Mouse (Mus musculus) neural tube, embryonic 11.5 days (tissue): ENCODE data around the gene Usp24. TPM values are rescaled to one million over a fixed set of nuclear protein-coding genes. Genes with fewer than 3 reads are reported as not detected.

Source experiments
- ATAC-seq: fragments of 200-750 bp; cut with Nextera tagmentation; 2 replicates; pipeline ENCODE4 v1.8.0; 2017; ENCODE audit warnings: moderate number of reproducible peaks, mild to moderate bottlenecking, moderate TSS enrichment, moderate library complexity; ENCODE audit not compliant: insufficient read depth, low FRiP score, low TSS enrichment
- DNase-seq: peaks from one replicate; pipeline ENCODE4 v3.0.0-alpha.2; 2015; ENCODE audit warnings: low spot score
- H3K27ac ChIP-seq: fragments of 300-500 bp; sonication (generic); 2 replicates; pipeline ENCODE4 v1.5.1; 2014; ENCODE audit warnings: low read depth, mild to moderate bottlenecking, low read length
- H3K27me3 ChIP-seq: fragments of 300-500 bp; sonication (generic); 2 replicates; pipeline ENCODE4 v1.6.1; 2014; ENCODE audit warnings: mild to moderate bottlenecking, low read length, mixed read lengths; ENCODE audit not compliant: control insufficient read depth, insufficient read depth
- H3K36me3 ChIP-seq: fragments of 300-500 bp; sonication (generic); 2 replicates; pipeline ENCODE4 v1.6.1; 2014; ENCODE audit warnings: mild to moderate bottlenecking, low read length, moderate library complexity, mixed read lengths; ENCODE audit not compliant: control insufficient read depth, insufficient read depth
- H3K4me1 ChIP-seq: fragments of 300-500 bp; sonication (generic); 2 replicates; pipeline ENCODE4 v1.6.1; 2014; ENCODE audit warnings: low read length, mixed read lengths; ENCODE audit not compliant: control insufficient read depth, insufficient read depth
- H3K4me2 ChIP-seq: fragments of 300-500 bp; sonication (generic); 2 replicates; pipeline ENCODE4 v1.6.1; 2014; ENCODE audit warnings: low read depth, mild to moderate bottlenecking, moderate library complexity
- H3K4me3 ChIP-seq: fragments of 300-500 bp; sonication (generic); 2 replicates; pipeline ENCODE4 v1.5.1; 2014; ENCODE audit warnings: low read depth, low read length
- H3K9ac ChIP-seq: fragments of 300-500 bp; sonication (generic); 2 replicates; pipeline ENCODE4 v1.6.1; 2014; ENCODE audit warnings: mild to moderate bottlenecking, low read length
- H3K9me3 ChIP-seq: fragments of 300-500 bp; sonication (generic); 2 replicates; pipeline ENCODE4 v1.6.1; 2016; ENCODE audit warnings: low read length; ENCODE audit not compliant: control insufficient read depth
- WGBS: fragments of 180-500 bp; shearing (Covaris S2); extraction: QIAGEN DNeasy Blood & Tissue Kit; methylation state at CpG from one replicate; pipeline ENCODE4 v1.1.7; 2014; 5-methylcytosine and 5-hydroxymethylcytosine counted together
- polyA plus RNA-seq: library from polyadenylated mRNA; unstranded; fragments of >200 nt; fragmentation: Nextera tagmentation; extraction: Ambion mirVana; gene quantifications from 2 replicates; pipeline ENCODE4 v1.2.1, GENCODE M21; 2014

The Usp24 gene
- 9.8 and 10.9 TPM in 2 replicates for polyA plus RNA-seq

DNA sequence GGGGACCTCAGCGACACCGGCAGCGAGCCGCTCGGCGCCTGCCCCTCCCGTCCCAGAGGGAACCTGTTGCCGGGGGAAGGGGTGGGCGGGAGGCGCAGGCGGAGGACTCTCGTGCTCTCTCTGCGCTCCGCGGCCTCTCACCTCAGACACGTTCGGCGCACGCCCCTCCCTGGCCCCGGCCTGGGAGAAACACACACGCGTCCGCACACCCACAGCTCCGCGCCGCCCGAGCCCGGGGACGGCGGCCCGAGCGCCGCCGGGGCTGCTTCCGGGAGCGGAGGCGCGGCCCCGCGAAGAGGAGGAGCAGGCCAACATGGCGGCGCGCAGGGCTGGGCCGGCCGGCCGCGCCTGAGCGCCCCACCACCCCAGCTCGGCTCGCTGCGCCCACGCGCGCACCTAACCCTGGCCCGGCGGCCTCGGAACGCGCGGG, at the start of gene Usp24:
TSS of gene Usp24 (plus strand) at position 293 of the 430 bp plus-strand sequence.
- H3K9me3 ChIP-seq, result no peaks in the 10 kb centered on the region
- peak; percentile 79 for DNase-seq
- H3K4me2 ChIP-seq, result peak within 1 kb of the TSS; percentile 81
- H3K4me1 ChIP-seq, result peaks cover 17% of the 10 kb centered on the region; the same call in 1 of the 2 replicates
- H3K27ac ChIP-seq, result peak within 1 kb of the TSS; percentile 90
- no peaks in the 10 kb centered on the region for H3K36me3 ChIP-seq
- H3K27me3 ChIP-seq, result no peaks in the 10 kb centered on the region
- 0% methylated on average over 20 of the region's 60 CpGs for WGBS
- H3K4me3 ChIP-seq, result peak within 1 kb of the TSS; percentile 80
- H3K9ac ChIP-seq, result peak within 1 kb of the TSS; percentile 98
- ATAC-seq, result peak; percentile 89

DNA sequence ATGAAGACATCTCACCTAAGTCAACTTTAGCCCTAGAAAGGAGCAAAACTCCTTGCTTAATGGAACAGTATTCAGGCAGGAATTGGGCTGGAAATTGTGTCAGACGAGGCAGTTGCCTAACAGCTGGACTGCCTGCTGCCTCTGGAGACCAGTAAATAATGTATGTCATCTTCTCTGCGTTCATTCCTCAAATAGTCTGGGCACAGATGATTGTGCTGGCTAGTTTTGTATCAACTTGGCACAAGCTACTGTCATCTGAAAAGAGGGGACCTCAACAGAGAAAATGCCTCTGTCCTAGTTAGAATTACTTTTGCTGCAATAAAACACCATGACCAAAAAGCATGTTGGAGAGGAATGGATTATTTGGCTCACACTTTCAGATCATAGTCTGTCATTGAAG, 39.1 kb upstream of the Usp24 start:
- no peak overlapping the region for H3K4me2 ChIP-seq
- 58% methylated on average over 2 of the region's 2 CpGs for WGBS
- H3K27ac ChIP-seq, result no peak overlapping the region
- H3K4me1 ChIP-seq, result no peaks in the 10 kb centered on the region
- ATAC-seq (no peak), DNase-seq (no peak)
- H3K27me3 ChIP-seq, result no peaks in the 10 kb centered on the region
- H3K9ac ChIP-seq, result no peak overlapping the region
- H3K36me3 ChIP-seq, result no peaks in the 10 kb centered on the region
- H3K4me3 ChIP-seq, result no peak overlapping the region
- no peaks in the 10 kb centered on the region for H3K9me3 ChIP-seq

DNA sequence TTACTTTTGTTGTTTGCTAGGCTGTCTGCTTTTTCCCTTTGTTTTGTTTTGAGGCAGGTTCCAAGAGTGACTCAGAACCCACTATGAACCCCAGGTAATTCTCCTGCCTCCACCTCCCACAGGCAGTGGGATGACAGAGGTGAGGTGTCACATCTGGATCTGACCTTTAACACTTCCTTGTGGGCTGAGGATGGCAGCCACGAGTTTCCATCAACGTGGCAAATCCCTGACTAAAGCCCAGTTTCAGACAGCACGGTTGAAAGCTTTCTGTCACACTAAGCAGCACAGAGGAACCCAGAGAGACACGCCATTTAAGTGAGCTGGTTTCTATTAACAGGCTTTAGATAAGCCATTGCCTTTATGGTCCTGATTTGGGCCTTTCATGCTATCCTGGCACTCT, 36.8 kb upstream of the Usp24 start:
- Histone ChIP-seq H3K4me1 (no peaks in the 10 kb centered on the region), H3K27ac (no peak overlapping the region), H3K9ac (no peak overlapping the region), H3K9me3 (no peaks in the 10 kb centered on the region), H3K27me3 (no peaks in the 10 kb centered on the region), H3K4me3 (no peak overlapping the region), H3K4me2 (no peak overlapping the region), H3K36me3 (no peaks in the 10 kb centered on the region)
- ATAC-seq, result no peak
- 57% methylated on average over 4 of the region's 4 CpGs for WGBS
- no peak for DNase-seq

DNA sequence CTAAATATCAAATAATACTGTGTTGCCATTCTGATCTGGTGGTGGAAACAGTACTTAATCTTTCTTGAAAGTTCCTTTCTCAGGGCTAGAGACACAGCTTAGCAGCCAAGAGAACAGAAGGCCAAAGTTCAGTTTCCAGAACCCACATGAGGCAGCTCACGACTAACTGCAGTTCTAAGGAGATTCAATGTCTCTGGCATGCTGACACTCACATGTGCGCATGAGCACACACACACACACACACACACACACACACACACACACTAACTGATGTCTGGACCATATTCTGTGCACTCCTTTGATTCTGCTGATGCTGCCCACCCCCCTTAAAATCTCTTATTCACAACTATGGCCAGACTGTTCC, 34.9 kb upstream of the Usp24 start:
- no peak overlapping the region for H3K27ac ChIP-seq
- no peak overlapping the region for H3K4me2 ChIP-seq
- H3K9ac ChIP-seq, result no peak overlapping the region
- no peak for ATAC-seq
- H3K36me3 ChIP-seq, result no peaks in the 10 kb centered on the region
- WGBS, result 76% methylated on average over 2 of the region's 2 CpGs
- no peaks in the 10 kb centered on the region for H3K27me3 ChIP-seq
- no peaks in the 10 kb centered on the region for H3K4me1 ChIP-seq
- no peak overlapping the region for H3K4me3 ChIP-seq
- no peak for DNase-seq
- H3K9me3 ChIP-seq, result no peaks in the 10 kb centered on the region

DNA sequence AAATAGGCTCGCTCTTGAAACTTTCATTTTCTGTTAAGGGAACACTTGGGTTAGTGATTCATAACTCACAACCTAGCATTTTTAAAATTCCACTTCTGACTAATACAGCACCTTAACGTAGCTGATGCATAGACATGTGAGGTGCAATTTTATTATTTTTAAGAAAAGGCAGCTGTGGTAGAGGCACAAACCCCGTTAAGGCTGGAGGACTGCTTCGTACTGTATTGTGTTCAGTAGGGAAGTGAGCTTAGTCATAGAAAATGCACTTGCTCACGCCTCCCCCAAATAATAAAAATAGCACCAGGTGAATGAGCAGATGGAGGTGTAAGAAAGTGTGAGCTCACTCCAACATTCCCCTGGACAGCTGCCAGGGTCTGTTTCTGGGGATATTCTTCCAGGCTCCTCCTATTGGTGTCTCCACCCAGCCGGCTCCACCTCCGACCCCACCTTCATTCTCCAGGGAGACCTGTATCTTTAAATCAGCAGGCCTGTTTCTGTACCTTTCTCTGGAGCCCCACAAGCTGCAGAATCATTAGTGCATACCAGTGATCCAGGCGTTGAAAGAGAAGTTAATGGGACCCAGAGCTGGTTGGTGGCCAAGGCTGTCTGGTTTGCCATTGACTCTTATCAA, 34.4 kb upstream of the Usp24 start:
- H3K36me3 ChIP-seq, result no peaks in the 10 kb centered on the region
- H3K9ac ChIP-seq, result no peak overlapping the region
- no peak overlapping the region for H3K4me3 ChIP-seq
- H3K27me3 ChIP-seq, result no peaks in the 10 kb centered on the region
- no peak overlapping the region for H3K27ac ChIP-seq
- no peak for DNase-seq
- no peak overlapping the region for H3K4me2 ChIP-seq
- WGBS, result 68% methylated on average over 8 of the region's 8 CpGs
- no peak for ATAC-seq
- no peaks in the 10 kb centered on the region for H3K4me1 ChIP-seq
- no peaks in the 10 kb centered on the region for H3K9me3 ChIP-seq

DNA sequence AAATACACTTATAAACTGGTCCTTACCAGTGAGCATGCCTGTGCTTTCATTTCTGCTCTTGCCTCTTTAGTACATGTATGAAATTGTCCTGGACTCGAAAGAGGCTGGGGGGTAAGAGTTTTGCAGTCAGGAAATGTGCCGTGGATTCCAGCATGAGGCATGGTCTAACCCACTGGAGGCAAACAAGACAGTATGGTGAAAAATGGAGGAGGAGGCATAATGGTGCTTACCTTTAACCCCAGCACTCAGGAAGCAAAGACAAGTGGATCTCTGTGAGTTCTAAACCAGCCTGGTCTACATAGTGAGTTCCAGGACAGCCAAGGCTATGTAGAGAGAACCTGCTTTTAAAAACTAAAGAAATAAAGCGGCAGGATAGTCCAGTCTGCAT, 33.9 kb upstream of the Usp24 start:
- Histone ChIP-seq H3K27ac (no peak overlapping the region), H3K9ac (no peak overlapping the region), H3K27me3 (no peaks in the 10 kb centered on the region), H3K4me3 (no peak overlapping the region), H3K9me3 (no peaks in the 10 kb centered on the region), H3K36me3 (no peaks in the 10 kb centered on the region), H3K4me1 (no peaks in the 10 kb centered on the region), H3K4me2 (no peak overlapping the region)
- ATAC-seq, result no peak
- no peak for DNase-seq
- WGBS, result 87% methylated on average over 3 of the region's 3 CpGs

DNA sequence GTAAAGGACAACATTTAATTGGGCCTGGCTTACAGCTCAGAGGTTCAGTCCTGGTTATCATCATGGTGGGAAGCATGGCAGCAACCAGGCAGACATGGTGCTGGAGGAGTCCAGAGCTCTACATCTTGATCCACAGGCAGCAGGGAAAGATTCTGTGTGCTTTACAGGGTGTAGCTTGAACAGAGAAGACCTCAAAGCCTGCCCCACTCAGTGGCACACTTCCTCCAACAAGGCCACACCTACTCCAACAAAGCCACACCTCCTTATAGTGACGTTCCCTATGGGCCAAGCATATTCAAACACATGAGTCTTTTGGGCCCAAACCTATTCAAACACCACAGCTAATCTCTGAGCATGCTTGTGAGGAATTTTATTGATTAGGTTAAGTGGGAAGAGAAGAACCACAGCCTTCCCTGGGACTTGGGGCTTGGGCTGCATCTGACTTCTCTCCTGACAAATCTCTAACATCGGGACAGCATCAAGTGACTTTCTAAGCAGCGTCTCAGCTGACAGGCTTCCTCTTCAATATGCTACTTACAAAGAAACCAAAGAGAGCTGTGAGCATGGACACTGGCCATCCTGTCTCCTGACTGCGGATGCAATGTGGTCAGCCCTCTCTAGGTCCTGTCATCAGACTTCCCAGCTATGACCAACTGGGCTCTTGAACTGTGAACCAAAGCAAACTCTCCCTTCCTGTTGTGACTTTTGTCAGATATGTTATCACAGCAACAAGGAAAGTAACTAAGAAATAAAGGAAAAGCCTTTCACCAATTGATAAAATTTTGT, 28.9 kb upstream of the Usp24 start:
- H3K36me3 ChIP-seq, result no peaks in the 10 kb centered on the region
- H3K4me3 ChIP-seq, result no peak overlapping the region
- no peaks in the 10 kb centered on the region for H3K9me3 ChIP-seq
- WGBS, result 86% methylated on average over 4 of the region's 4 CpGs
- ATAC-seq (no peak), DNase-seq (no peak)
- H3K27me3 ChIP-seq, result no peaks in the 10 kb centered on the region
- H3K4me1 ChIP-seq, result no peaks in the 10 kb centered on the region
- no peak overlapping the region for H3K9ac ChIP-seq
- H3K27ac ChIP-seq, result no peak overlapping the region
- H3K4me2 ChIP-seq, result no peak overlapping the region

DNA sequence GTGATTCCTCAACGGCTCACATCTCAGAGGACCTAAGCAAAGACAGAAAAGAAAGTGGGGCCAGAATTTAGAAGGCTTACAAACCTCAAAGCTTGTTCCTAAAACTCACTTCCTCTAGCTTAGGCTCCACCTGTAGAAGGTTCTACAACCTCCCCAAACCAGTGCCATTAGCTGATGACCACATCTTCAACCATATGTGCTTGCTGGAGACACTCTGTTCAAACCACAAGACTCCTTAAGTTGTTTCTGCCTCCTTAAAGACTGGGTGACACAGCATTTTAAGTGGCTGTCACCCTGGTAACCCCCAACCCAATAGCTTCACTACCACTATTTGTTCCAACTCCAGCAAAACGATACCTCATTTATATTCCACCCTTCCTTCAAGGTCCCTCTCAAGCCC, 25.8 kb upstream of the Usp24 start:
- DNase-seq, result no peak
- 84% methylated on average over 2 of the region's 2 CpGs for WGBS
- H3K36me3 ChIP-seq, result no peaks in the 10 kb centered on the region
- no peak for ATAC-seq
- no peaks in the 10 kb centered on the region for H3K27me3 ChIP-seq
- no peaks in the 10 kb centered on the region for H3K4me1 ChIP-seq
- no peak overlapping the region for H3K9ac ChIP-seq
- H3K4me3 ChIP-seq, result no peak overlapping the region
- no peak overlapping the region for H3K27ac ChIP-seq
- H3K9me3 ChIP-seq, result no peaks in the 10 kb centered on the region
- H3K4me2 ChIP-seq, result no peak overlapping the region

DNA sequence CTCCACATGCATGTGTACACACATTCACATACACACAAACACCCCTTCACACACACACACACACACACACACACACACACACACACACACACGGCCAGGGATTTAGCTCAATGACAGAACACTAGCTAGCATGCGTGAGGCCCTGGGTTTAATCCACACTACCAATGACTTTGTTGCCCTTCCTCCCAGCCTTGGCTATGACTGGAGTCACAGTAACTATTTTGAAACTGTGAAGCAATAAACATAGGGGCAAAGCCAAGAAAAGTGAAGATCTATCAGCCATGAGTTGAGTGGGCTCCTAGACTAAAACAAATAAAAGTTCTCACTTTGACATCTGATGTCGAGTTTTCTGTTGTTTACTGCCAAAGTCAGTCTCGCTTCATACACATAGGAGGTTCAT, 23.2 kb upstream of the Usp24 start:
- Histone ChIP-seq H3K27ac (no peak overlapping the region), H3K27me3 (no peaks in the 10 kb centered on the region), H3K9me3 (no peaks in the 10 kb centered on the region), H3K4me3 (no peak overlapping the region), H3K4me2 (no peak overlapping the region), H3K36me3 (no peaks in the 10 kb centered on the region), H3K4me1 (no peaks in the 10 kb centered on the region), H3K9ac (no peak overlapping the region)
- no peak for DNase-seq
- no peak for ATAC-seq
- whole genome bisulfite sequencing, result 86% methylated on average over 4 of the region's 4 CpGs
